Mouse (Mus musculus): ENCODE data around the gene Stab2. TPM values are rescaled to one million over a fixed set of nuclear protein-coding genes. Genes with fewer than 3 reads are reported as not detected.

Gene Stab2
- polyA plus RNA-seq, 1 experiment from 2014 or later, result 0.53 TPM

DNA sequence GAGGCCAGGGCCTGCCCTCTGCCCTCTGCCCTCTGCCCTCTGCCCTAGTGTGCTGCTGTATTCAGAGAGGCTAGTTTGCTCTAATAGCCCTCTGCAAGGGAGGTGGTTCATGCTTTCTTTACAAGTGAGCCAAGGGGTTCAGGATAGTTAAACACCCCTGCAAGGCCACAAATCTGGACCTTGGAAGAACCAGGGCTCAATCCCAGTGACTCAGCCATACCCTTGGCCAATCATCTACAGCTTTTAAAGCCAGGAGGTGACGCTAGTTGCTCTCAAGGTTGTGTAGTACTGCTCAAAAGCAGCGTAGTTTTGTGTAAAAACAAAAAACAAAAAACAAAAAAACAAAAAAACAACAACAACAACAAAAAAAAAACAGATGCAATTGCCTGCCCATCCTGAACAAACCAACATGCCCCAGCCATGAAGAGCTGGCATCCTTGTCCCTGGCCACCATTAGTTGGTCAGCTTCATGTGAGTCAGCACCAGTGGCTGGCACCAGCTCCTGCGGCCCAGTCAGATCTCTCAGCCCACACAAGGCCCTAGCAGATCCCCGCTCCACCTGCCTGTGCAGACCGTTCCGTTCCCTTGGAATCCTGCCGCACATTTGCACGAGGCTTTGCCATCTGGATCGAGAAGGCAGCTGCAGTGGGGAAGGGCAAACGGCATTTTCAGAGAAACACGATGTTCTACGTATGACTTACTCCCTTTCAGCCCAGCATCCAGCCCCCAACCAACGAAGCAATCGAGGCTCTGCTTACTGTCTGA, 117.5 kb downstream of the Stab2 start:
- no peak overlapping the region for H3K9ac ChIP-seq
- no peaks in the 10 kb centered on the region for H3K27me3 ChIP-seq (replicated peaks)
- WGBS, result 85% methylated on average over 14 of the region's 14 CpGs
- H3K27ac ChIP-seq (replicated peaks), result no peak overlapping the region
- no peaks in the 10 kb centered on the region for H3K4me1 ChIP-seq
- H3K4me2 ChIP-seq, result no peak overlapping the region
- no peaks in the 10 kb centered on the region for H3K36me3 ChIP-seq
- ATAC-seq (ENCODE audit: extremely low read depth, insufficient number of reproducible peaks, low FRiP score, low TSS enrichment), result no peak
- no peaks in the 10 kb centered on the region for H3K9me3 ChIP-seq
- no peak overlapping the region for H3K4me3 ChIP-seq

DNA sequence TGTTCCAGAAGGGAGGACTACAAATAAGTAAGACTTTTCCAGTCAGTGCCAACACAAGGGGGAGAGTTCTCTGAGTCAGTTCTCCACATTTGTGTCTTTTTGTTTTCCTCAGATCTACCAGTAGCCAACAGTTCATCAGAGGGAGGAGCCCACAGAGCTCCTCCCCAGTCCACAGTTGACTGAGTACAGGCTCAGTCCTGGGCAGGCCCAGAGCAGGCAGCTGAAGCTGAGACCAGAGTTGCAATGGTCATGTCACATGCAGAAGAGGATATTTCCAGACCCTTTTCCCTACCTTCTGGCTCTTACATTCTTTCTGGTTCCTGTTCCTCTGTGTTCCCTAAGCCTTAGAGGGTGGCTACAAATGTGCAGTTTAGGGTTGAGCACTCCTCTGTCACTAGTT, 118.4 kb downstream of the Stab2 start:
- Histone ChIP-seq H3K4me1 (no peaks in the 10 kb centered on the region), H3K27ac (replicated peaks) (no peak overlapping the region), H3K4me3 (no peak overlapping the region), H3K4me2 (no peak overlapping the region), H3K27me3 (replicated peaks) (no peaks in the 10 kb centered on the region), H3K9ac (no peak overlapping the region), H3K36me3 (no peaks in the 10 kb centered on the region), H3K9me3 (no peaks in the 10 kb centered on the region)
- ATAC-seq (ENCODE audit: extremely low read depth, insufficient number of reproducible peaks, low FRiP score, low TSS enrichment), result no peak

DNA sequence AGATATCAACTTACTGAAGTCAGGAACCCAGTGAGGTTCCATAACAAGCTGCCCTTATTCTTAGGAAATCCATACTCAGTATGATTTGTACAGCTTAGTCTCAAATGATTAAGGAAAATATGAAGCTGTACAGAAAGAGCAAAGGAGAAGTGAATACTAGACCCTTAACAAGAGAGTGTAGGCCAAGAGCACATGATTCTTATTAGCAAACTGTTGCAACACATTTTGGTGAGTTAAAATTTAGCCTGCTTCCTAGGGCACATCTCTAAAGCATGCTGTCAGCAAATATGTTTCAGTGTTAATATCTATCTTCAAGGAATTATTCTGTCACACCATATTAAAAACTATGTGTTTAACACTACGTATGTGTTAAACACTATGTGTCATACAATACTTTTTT, 121.4 kb downstream of the Stab2 start:
- H3K27me3 ChIP-seq (replicated peaks), result no peaks in the 10 kb centered on the region

GRCm38 (mm10) chr10:86881448-86881847, 126.4 kb downstream of the Stab2 start:
- no peak overlapping the region for H3K9ac ChIP-seq
- H3K4me1 ChIP-seq, result no peaks in the 10 kb centered on the region
- H3K27ac ChIP-seq (replicated peaks), result no peak overlapping the region
- ATAC-seq (ENCODE audit: extremely low read depth, insufficient number of reproducible peaks, low FRiP score, low TSS enrichment), result no peak
- H3K27me3 ChIP-seq (replicated peaks), result no peaks in the 10 kb centered on the region
- no peak overlapping the region for H3K4me2 ChIP-seq
- H3K4me3 ChIP-seq, result no peak overlapping the region
- H3K36me3 ChIP-seq, result no peaks in the 10 kb centered on the region
- no peaks in the 10 kb centered on the region for H3K9me3 ChIP-seq

More for the DNA sequence above, 121.4 kb downstream of the Stab2 start:
- ATAC-seq (ENCODE audit: extremely low read depth, insufficient number of reproducible peaks, low FRiP score, low TSS enrichment), result no peak
- H3K4me3 ChIP-seq, result no peak overlapping the region
- H3K9ac ChIP-seq, result no peak overlapping the region
- H3K4me2 ChIP-seq, result no peak overlapping the region
- H3K9me3 ChIP-seq, result no peaks in the 10 kb centered on the region
- H3K27ac ChIP-seq (replicated peaks), result no peak overlapping the region
- 95% methylated on average over 1 of the region's 1 CpGs for WGBS
- H3K4me1 ChIP-seq, result no peaks in the 10 kb centered on the region
- H3K36me3 ChIP-seq, result no peaks in the 10 kb centered on the region

DNA sequence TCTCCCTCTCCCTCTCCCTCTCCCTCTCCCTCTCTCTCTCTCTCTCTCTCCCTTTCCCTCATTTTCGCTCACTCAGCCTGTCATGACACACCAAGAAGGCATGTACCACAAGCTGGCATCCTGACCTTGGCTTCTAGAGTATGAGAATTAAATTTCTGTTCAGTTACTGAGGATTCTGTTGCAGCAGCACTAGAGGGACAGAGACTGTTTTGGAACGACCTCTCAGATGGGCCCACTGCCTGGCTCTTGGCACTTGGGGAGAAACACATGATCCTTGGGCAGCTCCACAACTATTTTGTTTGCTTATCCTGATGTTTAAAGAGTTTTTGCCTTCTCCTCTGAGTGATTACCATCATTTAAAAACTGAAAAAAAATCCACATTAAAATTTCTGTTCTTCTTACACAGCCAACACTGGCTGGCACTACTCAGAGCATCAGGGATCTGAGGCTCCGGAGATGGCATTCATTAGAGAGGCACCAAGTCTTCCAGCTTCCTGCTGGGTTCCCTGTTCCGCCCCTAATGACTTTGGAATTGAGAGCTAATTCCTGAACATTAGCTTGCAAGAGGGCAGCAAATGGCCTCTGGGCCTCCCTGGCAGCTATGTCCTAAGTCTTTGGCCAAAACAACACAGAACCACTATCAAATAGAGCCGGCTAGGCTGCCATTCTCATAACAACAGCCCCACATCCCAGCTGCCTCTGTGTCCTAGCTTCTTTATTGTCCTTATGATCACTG, 127.6 kb downstream of the Stab2 start:
- H3K27ac ChIP-seq (replicated peaks), result no peak overlapping the region
- 56% methylated on average over 5 of the region's 5 CpGs for WGBS
- ATAC-seq (ENCODE audit: extremely low read depth, insufficient number of reproducible peaks, low FRiP score, low TSS enrichment), result no peak
- no peaks in the 10 kb centered on the region for H3K36me3 ChIP-seq
- no peaks in the 10 kb centered on the region for H3K4me1 ChIP-seq
- H3K4me3 ChIP-seq, result no peak overlapping the region
- no peak overlapping the region for H3K9ac ChIP-seq
- no peak overlapping the region for H3K4me2 ChIP-seq
- H3K9me3 ChIP-seq, result no peaks in the 10 kb centered on the region
- no peaks in the 10 kb centered on the region for H3K27me3 ChIP-seq (replicated peaks)

DNA sequence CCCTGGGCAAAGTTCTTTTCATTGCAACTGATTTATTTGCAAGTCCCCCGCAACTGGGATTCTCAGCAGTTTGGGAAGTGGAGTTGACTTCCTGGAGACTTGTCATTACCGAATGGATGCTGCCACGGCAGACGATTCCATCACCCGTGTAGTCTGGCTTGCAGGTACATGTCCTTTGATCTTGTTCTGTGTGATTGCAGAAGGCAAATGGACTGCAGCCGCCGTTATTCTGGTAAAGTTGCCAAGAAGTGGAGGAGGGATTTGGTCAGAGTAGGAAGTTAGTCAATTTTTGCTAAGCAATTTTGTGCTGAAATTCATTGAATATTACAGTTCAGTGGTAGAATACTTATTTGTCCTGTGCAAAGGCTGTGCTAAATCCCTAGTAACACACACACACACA, 129.1 kb downstream of the Stab2 start:
- no peak overlapping the region for H3K4me3 ChIP-seq
- H3K9me3 ChIP-seq, result no peaks in the 10 kb centered on the region
- no peak for ATAC-seq (ENCODE audit: extremely low read depth, insufficient number of reproducible peaks, low FRiP score, low TSS enrichment)
- no peak overlapping the region for H3K4me2 ChIP-seq
- no peaks in the 10 kb centered on the region for H3K27me3 ChIP-seq (replicated peaks)
- 84% methylated on average over 7 of the region's 7 CpGs for WGBS
- H3K4me1 ChIP-seq, result no peaks in the 10 kb centered on the region
- no peak overlapping the region for H3K9ac ChIP-seq
- H3K36me3 ChIP-seq, result no peaks in the 10 kb centered on the region
- H3K27ac ChIP-seq (replicated peaks), result no peak overlapping the region

DNA sequence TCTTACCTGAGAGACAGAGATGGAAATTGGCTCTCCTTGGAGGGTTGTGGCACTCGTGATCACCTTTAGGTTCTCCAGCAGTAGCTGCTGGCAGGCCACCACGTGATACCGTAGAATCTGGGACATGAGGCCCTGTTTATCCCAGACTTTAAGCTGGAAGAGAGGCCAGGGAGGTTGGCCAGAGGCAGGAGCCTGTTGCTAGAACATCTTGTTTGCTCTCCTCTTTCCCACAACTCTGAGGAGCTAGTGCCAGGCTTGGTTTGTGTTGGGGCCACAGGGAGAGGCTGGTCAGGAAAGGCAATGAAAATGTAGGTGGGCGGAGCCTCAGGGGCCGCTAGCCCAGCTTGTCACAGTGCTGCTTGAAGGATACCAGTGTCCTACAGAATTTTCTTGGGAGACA, 135.2 kb downstream of the Stab2 start:
- WGBS, result 48% methylated on average over 5 of the region's 5 CpGs
- no peaks in the 10 kb centered on the region for H3K36me3 ChIP-seq
- no peak overlapping the region for H3K4me3 ChIP-seq
- ATAC-seq (ENCODE audit: extremely low read depth, insufficient number of reproducible peaks, low FRiP score, low TSS enrichment), result no peak
- H3K4me2 ChIP-seq, result no peak overlapping the region
- no peaks in the 10 kb centered on the region for H3K27me3 ChIP-seq (replicated peaks)
- H3K9me3 ChIP-seq, result no peaks in the 10 kb centered on the region
- H3K4me1 ChIP-seq, result peaks cover 11% of the 10 kb centered on the region
- no peak overlapping the region for H3K27ac ChIP-seq (replicated peaks)
- H3K9ac ChIP-seq, result no peak overlapping the region

- Histone ChIP-seq H3K9me3 (no peaks in the 10 kb centered on the region), H3K4me1 (peaks cover 11% of the 10 kb centered on the region), H3K27ac (replicated peaks) (no peak overlapping the region), H3K27me3 (replicated peaks) (no peaks in the 10 kb centered on the region), H3K4me2 (no peak overlapping the region), H3K36me3 (no peaks in the 10 kb centered on the region), H3K9ac (no peak overlapping the region), H3K4me3 (no peak overlapping the region)
- ATAC-seq (ENCODE audit: extremely low read depth, insufficient number of reproducible peaks, low FRiP score, low TSS enrichment), result no peak
- WGBS, result 55% methylated on average over 7 of the region's 7 CpGs
Measured at GRCm38 (mm10) chr10:86872121-86872520, 135.7 kb downstream of the Stab2 start.

GRCm38 (mm10) chr10:86863429-86863828, 144.4 kb downstream of the Stab2 start:
- no peak for ATAC-seq (ENCODE audit: extremely low read depth, insufficient number of reproducible peaks, low FRiP score, low TSS enrichment)
- Histone ChIP-seq H3K9ac (no peak overlapping the region), H3K4me3 (no peak overlapping the region), H3K9me3 (no peaks in the 10 kb centered on the region), H3K27me3 (replicated peaks) (no peaks in the 10 kb centered on the region), H3K27ac (replicated peaks) (no peak overlapping the region), H3K4me1 (0 out of 2 replicates have a peak, but pooled peaks cover 6% of the 10 kb centered on the region), H3K4me2 (no peak overlapping the region), H3K36me3 (no peaks in the 10 kb centered on the region)
- WGBS, result 84% methylated on average over 6 of the region's 6 CpGs

DNA sequence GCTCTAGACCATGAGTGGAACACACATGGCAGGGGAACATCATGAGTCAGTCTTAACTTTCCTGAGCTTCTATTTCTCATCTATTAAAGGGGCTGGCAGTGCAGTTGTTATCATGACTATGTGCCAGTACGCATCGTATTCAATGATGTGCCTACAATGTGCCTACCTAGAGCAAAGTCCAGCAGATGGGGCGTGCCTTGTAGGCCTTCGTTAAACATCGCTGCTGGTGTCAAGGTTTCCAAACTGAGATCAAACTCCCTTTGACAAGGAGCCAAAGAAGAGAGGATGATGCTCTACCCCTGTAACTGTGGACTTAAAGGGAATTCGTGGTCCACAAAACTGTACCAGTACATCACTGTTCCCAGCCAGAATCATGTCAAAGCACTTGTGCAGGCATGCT, 145.3 kb downstream of the Stab2 start:
- no peak overlapping the region for H3K4me2 ChIP-seq
- no peaks in the 10 kb centered on the region for H3K9me3 ChIP-seq
- H3K36me3 ChIP-seq, result no peaks in the 10 kb centered on the region
- no peak for ATAC-seq (ENCODE audit: extremely low read depth, insufficient number of reproducible peaks, low FRiP score, low TSS enrichment)
- WGBS, result 85% methylated on average over 6 of the region's 6 CpGs
- 0 out of 2 replicates have a peak, but pooled peaks cover 6% of the 10 kb centered on the region for H3K4me1 ChIP-seq
- H3K4me3 ChIP-seq, result no peak overlapping the region
- H3K9ac ChIP-seq, result no peak overlapping the region
- H3K27ac ChIP-seq (replicated peaks), result no peak overlapping the region
- no peaks in the 10 kb centered on the region for H3K27me3 ChIP-seq (replicated peaks)

- H3K36me3 ChIP-seq, result no peaks in the 10 kb centered on the region
- H3K27me3 ChIP-seq (replicated peaks), result no peaks in the 10 kb centered on the region
- H3K27ac ChIP-seq (replicated peaks), result no peak overlapping the region
- no peak overlapping the region for H3K4me3 ChIP-seq
- no peak overlapping the region for H3K4me2 ChIP-seq
- H3K9me3 ChIP-seq, result no peaks in the 10 kb centered on the region
- 68% methylated on average over 4 of the region's 4 CpGs for WGBS
- H3K9ac ChIP-seq, result no peak overlapping the region
- ATAC-seq (ENCODE audit: extremely low read depth, insufficient number of reproducible peaks, low FRiP score, low TSS enrichment), result no peak
- 0 out of 2 replicates have a peak, but pooled peaks cover 6% of the 10 kb centered on the region for H3K4me1 ChIP-seq
Measured at GRCm38 (mm10) chr10:86860396-86860795, 147.4 kb downstream of the Stab2 start.

GRCm38 (mm10) chr10:86853433-86853832, 154.4 kb downstream of the Stab2 start:
- Histone ChIP-seq H3K9me3 (no peaks in the 10 kb centered on the region), H3K4me3 (no peak overlapping the region), H3K4me2 (no peak overlapping the region), H3K27ac (replicated peaks) (no peak overlapping the region), H3K36me3 (no peaks in the 10 kb centered on the region), H3K4me1 (peaks cover 13% of the 10 kb centered on the region), H3K27me3 (replicated peaks) (no peaks in the 10 kb centered on the region), H3K9ac (no peak overlapping the region)
- no peak for ATAC-seq (ENCODE audit: extremely low read depth, insufficient number of reproducible peaks, low FRiP score, low TSS enrichment)
- WGBS, result 80% methylated on average over 3 of the region's 3 CpGs

All from heart, embryonic 13.5 days (tissue).